Mouse (Mus musculus): ENCODE data around the gene Pdzd2. TPM values are rescaled to one million over a fixed set of nuclear protein-coding genes. Genes with fewer than 3 reads are reported as not detected.

The Pdzd2 gene
- polyA plus RNA-seq, 1 experiment from 2014 or later = 32.8 TPM

- ATAC-seq (ENCODE audit: insufficient number of reproducible peaks, insufficient read depth, low FRiP score, low read depth) = no peak
- WGBS = 56% methylated on average over 14 of the region's 14 CpGs
- H3K4me2 ChIP-seq (replicated peaks; ENCODE audit: low read depth, low read length) = no peak overlapping the region
These were observed 20.9 kb downstream of the Pdzd2 start for GRCm38 (mm10) chr15:12718819-12719218.

GRCm38 (mm10) chr15:12717410-12717809 is 22.3 kb downstream of the Pdzd2 start:
- no peak overlapping the region for H3K27ac ChIP-seq (ENCODE audit: low read length)
- no peak for ATAC-seq (ENCODE audit: insufficient number of reproducible peaks, insufficient read depth, low FRiP score, low read depth)
- WGBS = 88% methylated on average over 3 of the region's 3 CpGs

More at GRCm38 (mm10) chr15:12718819-12719218, 20.9 kb downstream of the Pdzd2 start:
- Histone ChIP-seq H3K27ac (ENCODE audit: low read length) (no peak overlapping the region), H3K4me1 (ENCODE audit: control insufficient read depth, insufficient read depth, low read length) (no peaks in the 10 kb centered on the region), H3K27me3 (ENCODE audit: control insufficient read depth, insufficient read depth, low read length) (no peaks in the 10 kb centered on the region), H3K9me3 (ENCODE audit: control insufficient read depth, low read depth, low read length) (no peaks in the 10 kb centered on the region), H3K4me3 (ENCODE audit: low read depth, low read length) (no peak overlapping the region), H3K9ac (replicated peaks; ENCODE audit: low read depth, low read length) (no peak overlapping the region), H3K36me3 (ENCODE audit: control insufficient read depth, insufficient read depth, low read length) (no peaks in the 10 kb centered on the region)

GRCm38 (mm10) chr15:12716881-12717280 is 22.8 kb downstream of the Pdzd2 start:
- H3K9me3 ChIP-seq (ENCODE audit: control insufficient read depth, low read depth, low read length) = no peaks in the 10 kb centered on the region
- WGBS = 74% methylated on average over 8 of the region's 8 CpGs
- H3K4me2 ChIP-seq (replicated peaks; ENCODE audit: low read depth, low read length) = no peak overlapping the region
- no peak overlapping the region for H3K9ac ChIP-seq (replicated peaks; ENCODE audit: low read depth, low read length)
- no peak overlapping the region for H3K4me3 ChIP-seq (ENCODE audit: low read depth, low read length)
- H3K27ac ChIP-seq (ENCODE audit: low read length) = no peak overlapping the region
- H3K4me1 ChIP-seq (ENCODE audit: control insufficient read depth, insufficient read depth, low read length) = no peaks in the 10 kb centered on the region
- ATAC-seq (ENCODE audit: insufficient number of reproducible peaks, insufficient read depth, low FRiP score, low read depth) = no peak
- no peaks in the 10 kb centered on the region for H3K27me3 ChIP-seq (ENCODE audit: control insufficient read depth, insufficient read depth, low read length)
- H3K36me3 ChIP-seq (ENCODE audit: control insufficient read depth, insufficient read depth, low read length) = no peaks in the 10 kb centered on the region

More at GRCm38 (mm10) chr15:12717410-12717809, 22.3 kb downstream of the Pdzd2 start:
- no peak overlapping the region for H3K9ac ChIP-seq (replicated peaks; ENCODE audit: low read depth, low read length)
- no peaks in the 10 kb centered on the region for H3K36me3 ChIP-seq (ENCODE audit: control insufficient read depth, insufficient read depth, low read length)
- H3K4me1 ChIP-seq (ENCODE audit: control insufficient read depth, insufficient read depth, low read length) = no peaks in the 10 kb centered on the region
- no peaks in the 10 kb centered on the region for H3K27me3 ChIP-seq (ENCODE audit: control insufficient read depth, insufficient read depth, low read length)
- no peak overlapping the region for H3K4me3 ChIP-seq (ENCODE audit: low read depth, low read length)
- H3K4me2 ChIP-seq (replicated peaks; ENCODE audit: low read depth, low read length) = no peak overlapping the region
- no peaks in the 10 kb centered on the region for H3K9me3 ChIP-seq (ENCODE audit: control insufficient read depth, low read depth, low read length)

- 81% methylated on average over 2 of the region's 2 CpGs for WGBS
- Histone ChIP-seq H3K4me3 (ENCODE audit: low read depth, low read length) (no peak overlapping the region), H3K9me3 (ENCODE audit: control insufficient read depth, low read depth, low read length) (no peaks in the 10 kb centered on the region), H3K4me1 (ENCODE audit: control insufficient read depth, insufficient read depth, low read length) (no peaks in the 10 kb centered on the region), H3K9ac (replicated peaks; ENCODE audit: low read depth, low read length) (no peak overlapping the region), H3K4me2 (replicated peaks; ENCODE audit: low read depth, low read length) (no peak overlapping the region), H3K36me3 (ENCODE audit: control insufficient read depth, insufficient read depth, low read length) (no peaks in the 10 kb centered on the region), H3K27me3 (ENCODE audit: control insufficient read depth, insufficient read depth, low read length) (no peaks in the 10 kb centered on the region), H3K27ac (ENCODE audit: low read length) (no peak overlapping the region)
- ATAC-seq (ENCODE audit: insufficient number of reproducible peaks, insufficient read depth, low FRiP score, low read depth) = no peak
These were observed 25.4 kb downstream of the Pdzd2 start for GRCm38 (mm10) chr15:12714322-12714721.

GRCm38 (mm10) chr15:12713216-12713615 is 26.5 kb downstream of the Pdzd2 start:
- Histone ChIP-seq H3K4me2 (replicated peaks; ENCODE audit: low read depth, low read length) (no peak overlapping the region), H3K4me1 (ENCODE audit: control insufficient read depth, insufficient read depth, low read length) (no peaks in the 10 kb centered on the region), H3K4me3 (ENCODE audit: low read depth, low read length) (no peak overlapping the region), H3K9ac (replicated peaks; ENCODE audit: low read depth, low read length) (no peak overlapping the region), H3K36me3 (ENCODE audit: control insufficient read depth, insufficient read depth, low read length) (no peaks in the 10 kb centered on the region), H3K27me3 (ENCODE audit: control insufficient read depth, insufficient read depth, low read length) (no peaks in the 10 kb centered on the region), H3K27ac (ENCODE audit: low read length) (no peak overlapping the region), H3K9me3 (ENCODE audit: control insufficient read depth, low read depth, low read length) (no peaks in the 10 kb centered on the region)
- 73% methylated on average over 2 of the region's 2 CpGs for WGBS
- ATAC-seq (ENCODE audit: insufficient number of reproducible peaks, insufficient read depth, low FRiP score, low read depth) = no peak

GRCm38 (mm10) chr15:12710036-12710435 is 29.7 kb downstream of the Pdzd2 start:
- Histone ChIP-seq H3K4me1 (ENCODE audit: control insufficient read depth, insufficient read depth, low read length) (no peaks in the 10 kb centered on the region), H3K4me2 (replicated peaks; ENCODE audit: low read depth, low read length) (no peak overlapping the region), H3K36me3 (ENCODE audit: control insufficient read depth, insufficient read depth, low read length) (no peaks in the 10 kb centered on the region), H3K9me3 (ENCODE audit: control insufficient read depth, low read depth, low read length) (no peaks in the 10 kb centered on the region), H3K27ac (ENCODE audit: low read length) (no peak overlapping the region), H3K9ac (replicated peaks; ENCODE audit: low read depth, low read length) (no peak overlapping the region), H3K27me3 (ENCODE audit: control insufficient read depth, insufficient read depth, low read length) (no peaks in the 10 kb centered on the region), H3K4me3 (ENCODE audit: low read depth, low read length) (no peak overlapping the region)
- 95% methylated on average over 3 of the region's 3 CpGs for WGBS
- no peak for ATAC-seq (ENCODE audit: insufficient number of reproducible peaks, insufficient read depth, low FRiP score, low read depth)

GRCm38 (mm10) chr15:12708297-12708696 is 31.4 kb downstream of the Pdzd2 start:
- 17% methylated on average over 1 of the region's 1 CpGs for WGBS
- H3K27ac ChIP-seq (ENCODE audit: low read length) = no peak overlapping the region
- H3K9ac ChIP-seq (replicated peaks; ENCODE audit: low read depth, low read length) = no peak overlapping the region
- H3K27me3 ChIP-seq (ENCODE audit: control insufficient read depth, insufficient read depth, low read length) = no peaks in the 10 kb centered on the region
- no peaks in the 10 kb centered on the region for H3K4me1 ChIP-seq (ENCODE audit: control insufficient read depth, insufficient read depth, low read length)
- H3K36me3 ChIP-seq (ENCODE audit: control insufficient read depth, insufficient read depth, low read length) = no peaks in the 10 kb centered on the region
- ATAC-seq (ENCODE audit: insufficient number of reproducible peaks, insufficient read depth, low FRiP score, low read depth) = no peak
- H3K9me3 ChIP-seq (ENCODE audit: control insufficient read depth, low read depth, low read length) = no peaks in the 10 kb centered on the region
- no peak overlapping the region for H3K4me2 ChIP-seq (replicated peaks; ENCODE audit: low read depth, low read length)
- H3K4me3 ChIP-seq (ENCODE audit: low read depth, low read length) = no peak overlapping the region

- H3K27me3 ChIP-seq (ENCODE audit: control insufficient read depth, insufficient read depth, low read length) = no peaks in the 10 kb centered on the region
- no peak overlapping the region for H3K27ac ChIP-seq (ENCODE audit: low read length)
- H3K4me3 ChIP-seq (ENCODE audit: low read depth, low read length) = no peak overlapping the region
- no peaks in the 10 kb centered on the region for H3K36me3 ChIP-seq (ENCODE audit: control insufficient read depth, insufficient read depth, low read length)
- H3K9me3 ChIP-seq (ENCODE audit: control insufficient read depth, low read depth, low read length) = no peaks in the 10 kb centered on the region
- H3K9ac ChIP-seq (replicated peaks; ENCODE audit: low read depth, low read length) = no peak overlapping the region
- no peak overlapping the region for H3K4me2 ChIP-seq (replicated peaks; ENCODE audit: low read depth, low read length)
- no peak for ATAC-seq (ENCODE audit: insufficient number of reproducible peaks, insufficient read depth, low FRiP score, low read depth)
- WGBS = 64% methylated on average over 3 of the region's 3 CpGs
- H3K4me1 ChIP-seq (ENCODE audit: control insufficient read depth, insufficient read depth, low read length) = no peaks in the 10 kb centered on the region
These were observed 32.8 kb downstream of the Pdzd2 start for GRCm38 (mm10) chr15:12706902-12707301.

- Histone ChIP-seq H3K27ac (ENCODE audit: low read length) (no peak overlapping the region), H3K4me2 (replicated peaks; ENCODE audit: low read depth, low read length) (no peak overlapping the region), H3K9ac (replicated peaks; ENCODE audit: low read depth, low read length) (no peak overlapping the region), H3K27me3 (ENCODE audit: control insufficient read depth, insufficient read depth, low read length) (no peaks in the 10 kb centered on the region), H3K4me3 (ENCODE audit: low read depth, low read length) (no peak overlapping the region), H3K4me1 (ENCODE audit: control insufficient read depth, insufficient read depth, low read length) (no peaks in the 10 kb centered on the region), H3K36me3 (ENCODE audit: control insufficient read depth, insufficient read depth, low read length) (no peaks in the 10 kb centered on the region), H3K9me3 (ENCODE audit: control insufficient read depth, low read depth, low read length) (no peaks in the 10 kb centered on the region)
- ATAC-seq (ENCODE audit: insufficient number of reproducible peaks, insufficient read depth, low FRiP score, low read depth) = no peak
- WGBS = 63% methylated on average over 9 of the region's 9 CpGs
These were observed 39.4 kb downstream of the Pdzd2 start for GRCm38 (mm10) chr15:12700367-12700766.
